Mouse (Mus musculus) heart, adult 8-10 months (tissue): ENCODE measurements around the gene Wfdc1. TPM values are rescaled to one million over a fixed set of nuclear protein-coding genes. Genes with fewer than 3 reads are reported as not detected.
A peak's percentile ranks its signal among the peaks of the same experiment; 100 is the strongest.

Source experiments
- DNase-seq: peaks from one replicate; pipeline ENCODE4 v3.0.0; 2022; ENCODE audit warnings: low spot score
- total RNA-seq, 4 experiments: library from RNA; stranded (reverse); gene quantifications; 2 replicates each; pipeline ENCODE4 v1.2.4; 2022

Wfdc1 gene
- total RNA-seq, 4 experiments from 2014 or later = 22.2 to 32.4 (median 25.2) TPM

DNA sequence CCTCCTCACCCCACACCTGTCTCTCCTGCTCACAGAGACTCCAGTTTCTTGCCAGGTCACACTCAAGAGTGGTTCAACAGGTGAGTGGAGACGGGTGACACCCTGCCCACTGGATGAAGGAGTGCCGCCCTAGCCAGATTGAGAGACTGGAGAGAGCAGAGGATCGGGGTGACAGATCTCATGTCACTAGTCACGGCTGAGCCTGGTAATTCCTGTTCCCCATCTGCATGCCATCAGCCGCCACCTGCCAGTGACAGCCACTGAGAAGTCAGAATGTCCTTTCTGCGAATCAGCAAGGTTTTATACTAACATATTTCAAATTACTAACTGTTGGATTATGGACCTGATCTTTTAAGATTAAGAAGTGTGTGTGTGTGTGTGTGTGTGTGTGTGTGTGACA, 24.4 kb downstream of the Wfdc1 start:
- DNase-seq = no peak

DNA sequence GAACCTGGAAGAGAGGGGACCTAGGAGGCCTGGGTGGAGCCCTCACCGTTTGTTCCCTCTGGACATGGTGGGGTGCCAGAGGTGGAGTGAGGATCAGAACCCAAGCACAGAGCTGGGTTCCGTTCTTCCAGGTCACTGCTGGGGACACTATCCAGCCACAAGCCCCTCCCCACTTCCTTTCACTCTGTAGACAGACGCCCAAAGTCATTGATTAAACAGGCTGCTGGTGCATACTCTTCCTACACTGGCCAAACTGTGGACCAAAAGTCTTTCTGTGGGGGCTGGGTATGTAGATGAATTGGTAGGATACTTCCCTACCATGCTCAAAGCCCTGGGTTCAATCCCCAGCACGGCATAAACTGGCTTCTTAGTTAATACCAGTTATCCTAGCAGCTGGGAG, 25.8 kb downstream of the Wfdc1 start:
- no peak for DNase-seq

DNA sequence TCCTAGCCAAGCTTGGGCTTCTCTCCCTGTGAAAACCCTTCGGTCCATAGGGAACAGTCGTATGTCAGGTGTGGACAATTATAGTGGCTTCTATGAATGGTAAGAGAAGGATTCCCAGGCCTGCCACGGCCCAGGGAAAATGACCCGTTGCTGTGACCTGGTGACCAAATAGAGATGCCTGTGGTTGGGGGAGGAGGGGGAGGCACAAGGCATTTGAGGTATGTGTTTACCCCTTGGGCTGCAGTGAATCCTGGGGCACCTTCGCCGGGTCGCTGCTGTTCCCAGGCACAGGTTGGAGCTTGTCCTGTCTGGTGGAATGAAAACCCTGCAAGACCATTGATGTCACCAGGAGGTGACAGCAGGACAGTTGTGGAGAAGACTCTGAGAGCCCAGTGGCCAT, 28.5 kb downstream of the Wfdc1 start:
- DNase-seq = no peak

DNA sequence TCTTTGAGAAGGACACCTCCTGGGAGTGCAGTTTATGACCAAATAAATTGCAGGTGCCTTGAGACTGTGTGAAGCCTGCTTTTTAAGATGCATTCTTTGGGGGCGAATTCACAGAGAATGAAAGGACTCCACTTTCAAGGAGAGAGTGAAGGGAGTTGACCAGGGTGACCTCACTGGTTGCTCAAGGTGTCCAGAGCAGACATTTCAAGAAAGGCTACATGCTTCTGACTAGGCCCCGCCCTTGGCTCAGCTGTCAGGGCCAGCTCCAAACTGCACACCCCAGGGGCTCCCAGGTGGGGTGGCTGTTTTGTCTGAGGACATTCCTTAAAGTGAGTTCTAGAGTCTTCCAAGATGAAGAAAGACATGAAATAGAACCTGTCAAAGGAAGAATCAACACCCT, 31.0 kb downstream of the Wfdc1 start:
- no peak for DNase-seq

DNA sequence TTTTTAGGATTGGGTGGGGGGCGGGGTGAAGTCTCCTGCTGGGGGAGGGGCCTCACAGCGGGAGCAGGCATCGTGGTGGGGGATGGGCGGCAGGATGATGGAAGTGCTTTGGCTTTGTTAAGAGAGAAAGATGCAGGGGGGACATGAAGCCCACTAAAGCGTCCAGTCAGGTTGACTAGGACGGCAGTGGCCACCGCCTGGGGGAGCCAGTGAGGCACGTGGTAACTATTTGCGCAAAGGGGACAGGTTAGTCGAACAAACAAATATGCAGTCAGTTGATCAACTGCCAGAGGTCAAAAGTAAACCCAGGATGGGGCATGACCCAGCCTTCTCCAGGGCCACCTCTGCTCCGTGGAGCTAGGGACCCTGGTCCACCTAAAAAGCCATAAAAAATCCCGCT, 32.8 kb downstream of the Wfdc1 start:
- DNase-seq = peak; percentile 46

DNA sequence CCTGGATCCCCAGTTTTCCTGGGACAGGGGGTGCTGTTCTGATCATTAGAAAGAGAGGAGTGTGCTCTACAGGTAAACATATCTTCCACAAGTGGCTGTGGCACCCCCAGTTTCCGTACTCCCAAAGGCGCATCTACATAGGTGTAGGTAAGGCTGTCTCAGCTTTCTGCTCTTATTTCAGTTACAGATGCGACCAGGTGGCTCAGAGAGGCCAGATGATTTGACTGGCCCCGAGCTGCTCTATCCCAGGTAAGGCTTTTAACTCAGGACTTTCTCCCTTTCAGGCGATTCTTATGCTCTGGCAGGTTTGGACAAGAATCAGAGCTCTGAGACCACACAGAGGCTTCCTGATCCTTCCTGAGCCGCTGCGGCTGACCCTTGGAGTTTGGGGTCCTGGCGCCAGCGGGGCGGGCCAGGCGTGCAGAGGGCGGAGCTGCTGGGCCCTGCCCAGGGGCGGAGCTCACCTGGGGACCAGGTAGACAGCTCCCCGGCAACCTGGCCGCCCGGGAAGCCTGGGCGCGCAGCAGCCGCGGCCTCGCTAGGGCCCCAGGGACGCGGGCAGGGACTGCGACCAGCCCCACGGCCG, 33.5 kb downstream of the Wfdc1 start, which contains the start of gene Atp2c2:
Gene Atp2c2 (plus strand): TSS at position 461 of the 586 bp plus-strand sequence.
- DNase-seq = no peak

DNA sequence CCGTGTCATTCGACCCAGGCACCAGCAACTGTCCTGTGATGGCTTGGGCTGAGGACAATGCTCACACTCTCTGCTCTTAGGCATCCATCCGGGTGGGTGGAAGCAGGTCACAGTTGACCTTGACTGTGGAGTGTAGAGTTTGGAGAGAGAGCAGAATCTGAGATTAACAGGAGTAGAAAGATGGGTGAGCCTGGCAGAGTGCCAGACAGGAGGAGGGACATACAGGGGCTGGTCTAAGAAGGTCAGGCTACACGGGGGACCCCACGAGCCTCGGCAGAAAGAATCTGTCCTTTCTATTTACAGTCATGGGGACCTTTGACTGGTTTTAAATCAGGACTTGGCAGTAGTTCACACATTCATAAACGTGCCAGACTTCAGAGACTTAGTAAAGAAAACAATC, 36.8 kb downstream of the Wfdc1 start:
- DNase-seq = no peak

DNA sequence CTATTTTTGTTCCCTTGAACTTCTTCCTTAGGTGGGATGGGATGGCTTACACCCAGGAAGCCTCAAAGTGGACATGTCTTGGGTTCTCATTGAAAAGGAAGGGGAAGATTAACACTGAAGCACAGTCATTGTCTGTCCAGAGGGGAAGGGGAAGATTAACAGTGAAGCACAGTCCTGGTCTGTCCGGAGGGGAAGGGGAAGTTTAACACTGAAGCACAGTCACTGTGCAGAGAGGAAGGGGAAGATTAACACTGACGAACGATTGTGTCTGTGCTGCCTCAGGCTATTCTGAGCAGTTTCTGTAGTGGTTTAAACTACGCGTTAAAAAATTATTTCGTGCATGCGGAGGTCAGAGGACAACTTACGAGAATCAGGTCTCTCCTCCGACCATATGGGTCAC, 41.0 kb downstream of the Wfdc1 start:
- DNase-seq = no peak

DNA sequence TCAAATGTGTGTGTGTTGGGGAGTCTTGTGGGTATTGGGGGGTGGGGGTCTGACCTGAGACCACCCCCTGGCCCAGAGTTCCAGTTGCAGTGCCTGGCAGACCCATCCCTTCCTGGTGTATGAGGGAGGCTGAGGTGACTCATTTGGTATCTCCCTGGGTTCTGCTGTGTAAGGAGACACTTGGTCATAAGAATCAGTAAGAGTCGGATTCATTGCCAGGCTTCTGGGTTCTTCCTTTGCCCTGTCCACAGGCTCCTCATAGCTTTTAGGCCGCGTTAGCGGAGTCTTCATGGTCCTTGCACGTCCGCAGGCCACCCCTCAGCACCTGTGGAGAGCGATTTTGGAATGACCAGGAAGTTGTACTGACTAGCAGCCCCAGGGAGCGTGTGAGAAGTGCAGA, 42.3 kb downstream of the Wfdc1 start:
- DNase-seq = no peak

DNA sequence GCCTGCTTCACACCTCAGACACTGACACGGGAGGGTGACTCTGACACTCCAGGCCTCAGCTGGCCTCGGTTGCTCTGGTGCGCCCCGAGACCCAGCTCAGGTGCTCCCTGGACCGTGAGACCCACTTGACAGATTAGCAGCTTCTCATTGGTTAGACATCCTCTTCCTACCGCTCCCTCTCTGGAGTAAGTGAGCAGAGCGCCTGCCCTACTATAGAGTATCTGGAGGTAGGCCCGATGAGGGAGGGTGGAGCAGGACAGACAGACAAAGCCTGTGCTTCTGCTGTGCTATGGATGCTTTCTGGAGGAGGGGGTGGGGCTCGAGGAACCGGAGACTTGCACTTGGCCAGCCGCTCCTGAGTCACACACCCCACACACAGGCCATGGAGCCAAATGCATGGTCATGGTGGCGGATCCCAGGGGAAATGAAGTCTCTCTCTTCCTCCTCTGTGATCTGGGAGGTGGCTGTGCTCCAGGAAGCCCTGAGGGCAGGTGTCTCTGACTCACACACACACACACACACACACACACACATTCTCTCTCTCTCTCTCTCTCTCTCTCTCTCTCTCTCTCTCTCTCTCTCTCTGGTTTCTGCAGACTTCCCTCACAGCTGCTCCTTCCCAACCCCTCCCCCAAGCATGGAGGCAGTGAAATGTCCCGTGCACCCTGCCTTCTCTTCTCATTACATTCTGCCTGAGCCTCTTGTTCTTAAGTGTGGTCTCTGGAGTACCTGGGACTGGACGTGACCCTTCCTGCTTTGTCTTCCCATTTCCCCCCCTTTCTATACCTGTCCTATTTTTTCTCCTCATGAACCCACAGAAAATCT, 42.9 kb downstream of the Wfdc1 start:
- peak; percentile 33 for DNase-seq

DNA sequence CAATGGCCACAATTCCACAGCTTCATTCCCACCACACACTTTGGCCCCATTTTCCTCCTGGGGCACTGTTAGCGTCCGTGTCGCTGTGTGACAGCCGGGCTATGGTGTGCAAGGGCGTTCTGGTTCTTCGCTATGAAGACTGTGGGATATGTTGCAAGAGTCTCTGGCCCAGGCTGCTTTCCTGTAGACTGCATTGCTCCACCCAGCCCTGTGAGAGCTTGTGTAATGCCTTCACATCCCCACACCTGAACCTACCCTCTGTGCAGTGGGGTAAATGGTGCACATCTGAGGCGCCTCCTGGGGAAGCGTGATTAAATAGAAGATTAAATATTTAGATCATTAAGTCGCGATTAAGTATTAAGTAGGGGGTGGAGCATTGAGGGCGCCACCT, 43.5 kb downstream of the Wfdc1 start:
- no peak for DNase-seq

DNA sequence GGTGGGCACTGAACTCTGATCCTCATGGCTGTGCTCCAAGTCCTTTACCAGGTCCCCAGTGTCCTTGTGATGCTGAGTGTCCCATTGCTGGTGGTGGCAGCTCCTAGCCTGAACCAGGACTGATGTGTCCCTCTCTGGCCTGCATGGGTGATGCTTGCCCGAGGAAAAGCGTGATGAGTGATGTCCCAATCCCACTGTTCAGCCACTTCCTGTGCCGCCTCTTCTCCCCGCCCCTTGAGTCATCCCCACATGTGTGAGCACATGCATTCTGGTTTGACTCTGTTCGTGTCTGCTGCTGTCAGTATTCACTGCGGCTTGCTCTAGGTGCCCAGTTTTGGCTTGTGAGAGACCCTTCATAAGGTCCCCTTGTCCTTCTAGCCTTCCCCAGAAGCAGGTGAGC, 46.1 kb downstream of the Wfdc1 start:
- no peak for DNase-seq

DNA sequence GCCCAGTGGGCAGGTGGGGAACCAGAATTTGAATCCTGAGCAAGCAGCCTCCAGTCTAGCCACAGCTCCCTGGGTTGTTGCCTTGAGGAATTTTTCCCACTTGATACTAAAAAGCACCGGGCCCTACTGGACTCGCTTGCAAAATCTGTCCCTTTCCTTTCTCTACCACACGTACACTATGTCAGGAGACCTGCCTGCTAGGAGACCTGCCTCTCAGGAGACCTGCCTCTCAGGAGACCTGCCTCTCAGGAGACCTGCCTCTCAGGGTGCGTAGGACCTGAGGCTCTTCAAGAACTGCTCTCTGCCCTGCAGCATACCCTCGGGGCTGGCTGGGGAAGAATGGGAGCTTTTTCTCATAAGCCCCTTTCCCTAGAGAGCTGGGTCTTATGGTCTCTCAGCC, 47.3 kb downstream of the Wfdc1 start:
- DNase-seq = no peak

DNA sequence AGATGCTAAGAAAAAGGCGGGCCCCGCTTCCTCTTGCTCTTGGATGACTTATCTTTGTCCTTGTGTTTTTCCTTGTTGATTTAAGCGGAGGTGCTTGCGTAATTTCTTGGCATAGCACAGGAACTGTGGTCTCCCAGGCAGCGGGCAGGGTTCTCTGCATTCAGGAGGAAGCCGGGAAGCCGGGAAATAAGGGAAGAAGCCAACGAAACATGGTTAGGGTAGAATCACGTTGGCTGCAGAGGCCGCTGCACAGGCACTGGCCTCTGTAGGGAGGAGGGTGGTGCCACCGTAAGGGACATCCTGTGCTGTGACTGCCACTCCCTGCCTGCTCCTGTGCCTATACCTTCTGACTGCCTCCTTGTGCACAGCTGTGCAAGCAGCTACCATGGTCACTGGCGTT, 49.1 kb downstream of the Wfdc1 start:
- peak; percentile 67 for DNase-seq

DNA sequence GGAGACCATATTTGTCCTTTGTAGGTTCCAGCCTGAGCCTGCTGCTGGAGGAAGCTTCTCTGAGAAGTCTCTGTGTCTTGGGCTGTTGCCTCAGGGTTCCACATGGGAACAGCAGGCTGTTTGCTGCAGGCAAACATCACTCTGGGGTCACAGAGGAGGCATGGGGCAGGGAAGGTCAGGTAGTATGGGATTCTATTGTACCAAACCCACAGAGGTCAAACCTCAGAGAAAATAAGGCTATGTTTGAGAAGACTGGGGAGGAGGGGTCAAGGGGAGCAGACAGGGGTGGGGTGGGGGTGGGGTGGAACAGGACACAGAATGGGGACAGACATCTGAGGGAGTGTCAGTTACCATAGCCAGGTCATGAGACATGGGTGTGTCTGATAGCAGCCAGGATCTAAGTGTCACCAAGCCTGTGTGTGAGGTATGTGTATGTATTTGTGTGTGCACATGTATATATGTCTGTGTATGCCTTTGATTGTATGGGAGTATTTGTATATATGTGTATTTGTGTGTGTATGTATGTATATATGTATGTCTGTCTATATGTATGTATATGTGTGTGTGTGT, 50.6 kb downstream of the Wfdc1 start:
- DNase-seq = no peak

DNA sequence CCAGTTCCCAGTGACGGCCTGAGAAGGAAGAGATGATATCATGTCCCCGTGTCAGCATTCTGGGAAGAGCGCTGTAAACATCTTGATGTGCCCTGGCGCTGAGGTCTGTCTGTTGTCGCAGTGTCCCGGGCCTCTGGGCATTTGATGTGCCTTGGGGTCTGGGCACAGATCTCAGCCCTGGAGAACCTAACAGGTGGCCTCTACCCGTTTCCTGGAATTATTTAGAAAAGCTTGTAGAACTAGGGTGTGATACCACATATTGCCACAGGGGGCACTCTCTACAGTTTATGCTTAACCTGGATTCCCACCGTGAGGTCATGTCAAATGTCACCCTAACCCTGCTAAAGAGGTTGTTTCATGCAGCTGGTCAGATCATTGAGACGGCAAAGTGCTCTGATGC, 51.6 kb downstream of the Wfdc1 start:
- DNase-seq = no peak

DNA sequence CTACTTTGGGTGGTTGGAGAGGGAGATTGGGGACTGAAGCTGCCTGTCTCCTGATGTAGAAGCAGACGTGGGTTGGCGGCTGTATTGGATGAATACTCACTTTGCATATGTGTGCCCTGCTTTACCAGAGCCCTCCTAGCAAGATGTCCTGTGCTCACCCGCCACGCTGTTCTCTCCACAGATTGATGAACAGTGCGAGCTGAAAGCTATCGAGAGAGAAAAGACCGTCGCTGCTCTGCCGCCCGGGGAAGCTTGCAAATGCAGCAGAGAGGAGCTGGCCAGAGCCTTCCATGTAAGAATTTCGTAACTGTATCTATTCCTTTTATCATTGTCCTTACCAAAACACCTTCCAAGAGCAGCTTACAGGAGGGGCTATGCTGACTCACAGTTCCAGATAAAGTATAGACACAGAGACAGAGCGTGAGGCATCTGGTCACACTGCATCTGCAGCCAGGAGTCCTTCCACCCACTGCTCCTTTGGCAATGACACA, 52.9 kb downstream of the Wfdc1 start:
- no peak for DNase-seq

DNA sequence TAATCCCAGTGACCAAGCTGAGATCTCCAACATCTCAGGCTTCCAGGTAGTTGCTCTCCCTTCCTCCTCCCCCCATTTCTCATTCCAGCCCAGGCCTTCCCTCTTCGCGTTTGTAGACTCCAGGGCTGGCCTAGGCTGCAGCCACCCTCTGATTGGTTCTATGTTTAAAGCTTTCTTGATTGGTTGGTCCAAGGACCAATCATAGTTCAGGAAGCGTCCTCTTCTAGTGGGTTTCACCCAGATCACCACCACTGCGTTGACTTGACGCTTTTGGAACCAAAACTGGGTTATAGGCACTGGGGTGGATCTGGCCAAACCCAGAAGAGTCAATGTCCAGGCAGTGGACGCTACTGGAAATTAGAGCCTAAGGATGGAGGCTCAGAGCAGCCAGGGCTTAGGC, 56.2 kb downstream of the Wfdc1 start:
- DNase-seq = no peak

DNA sequence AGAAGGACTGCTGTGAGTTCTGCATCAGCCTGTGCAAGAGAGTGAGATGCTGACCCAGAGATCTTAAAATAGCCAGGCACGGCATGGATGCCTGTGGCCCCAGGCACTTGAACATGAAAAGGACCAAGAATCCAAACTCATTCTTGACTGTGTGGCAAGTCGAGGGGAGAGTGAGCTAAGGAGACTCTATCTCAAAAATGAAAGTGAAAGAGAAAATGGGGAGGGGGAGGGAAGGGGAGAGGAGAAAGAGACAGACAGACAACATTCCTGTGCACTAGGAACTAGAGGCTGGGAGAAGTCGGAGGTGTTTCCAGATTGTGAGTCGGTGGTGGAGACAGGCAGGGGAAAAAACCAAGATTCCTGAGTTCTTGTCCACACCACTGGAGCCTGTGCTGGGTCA, 57.5 kb downstream of the Wfdc1 start:
- DNase-seq = no peak

DNA sequence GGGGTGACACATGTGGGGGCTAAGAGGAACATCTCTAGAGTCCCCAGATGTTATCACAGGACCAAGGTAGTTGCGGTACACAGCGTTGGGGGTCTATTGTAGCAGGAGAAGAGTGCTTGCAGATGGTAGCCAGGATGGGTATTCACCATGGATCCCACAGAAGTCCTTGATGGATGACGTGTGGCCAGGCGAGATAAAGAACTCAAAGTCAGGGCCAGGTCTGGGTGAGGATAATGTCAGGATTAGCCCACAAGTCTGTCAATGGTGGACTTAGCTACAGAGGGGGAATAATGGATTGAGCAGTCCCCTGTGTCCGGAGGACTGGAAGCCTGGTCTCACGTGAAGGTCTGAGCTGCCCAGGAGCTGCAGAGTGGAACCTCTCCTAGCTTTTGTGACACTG, 58.4 kb downstream of the Wfdc1 start:
- DNase-seq = no peak

DNA sequence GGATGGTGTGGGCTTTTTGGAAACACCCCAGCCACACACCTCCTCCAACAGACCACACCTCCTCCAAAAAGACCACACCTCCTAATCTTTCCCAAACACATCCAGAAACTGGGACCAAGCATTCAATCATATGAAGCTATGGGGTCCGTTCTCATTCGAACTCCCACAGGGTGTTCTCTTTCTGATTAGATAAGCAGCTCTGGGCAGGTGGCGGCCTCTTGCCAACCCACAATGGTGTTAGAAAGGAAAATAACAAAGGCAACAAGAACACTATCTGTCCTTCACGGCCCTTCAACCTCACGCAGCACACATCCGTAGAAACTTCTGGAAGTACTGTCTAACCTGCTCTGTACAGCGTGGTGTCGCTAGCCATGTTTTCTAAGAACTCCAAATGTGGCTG, 60.9 kb downstream of the Wfdc1 start:
- DNase-seq = no peak

DNA sequence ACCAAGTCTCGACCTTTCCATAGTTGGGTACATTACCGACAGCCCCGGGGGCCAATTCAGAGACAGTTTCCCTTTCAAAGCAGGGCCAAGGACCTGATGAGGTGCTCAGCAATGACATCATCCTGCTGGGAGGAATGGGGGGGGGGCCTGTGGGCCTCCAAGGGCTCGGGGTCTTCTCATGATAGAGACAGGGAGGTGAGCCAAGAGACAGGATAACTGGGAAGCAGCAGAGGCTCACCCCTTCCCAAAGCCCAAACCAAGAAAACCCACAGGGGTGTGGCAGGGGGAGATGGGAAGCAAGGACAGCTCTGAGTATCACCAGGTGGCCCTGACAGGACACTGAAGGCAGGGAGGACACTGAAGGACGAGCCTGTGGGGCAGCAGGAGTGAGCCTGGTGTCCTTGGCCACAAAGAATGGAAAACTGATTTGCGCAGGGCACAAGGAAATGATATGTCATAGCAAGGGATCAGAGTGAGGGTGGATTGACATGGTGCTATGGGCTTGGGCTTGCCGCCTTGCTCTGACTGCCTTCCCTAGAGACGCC, 62.3 kb downstream of the Wfdc1 start:
- no peak for DNase-seq

DNA sequence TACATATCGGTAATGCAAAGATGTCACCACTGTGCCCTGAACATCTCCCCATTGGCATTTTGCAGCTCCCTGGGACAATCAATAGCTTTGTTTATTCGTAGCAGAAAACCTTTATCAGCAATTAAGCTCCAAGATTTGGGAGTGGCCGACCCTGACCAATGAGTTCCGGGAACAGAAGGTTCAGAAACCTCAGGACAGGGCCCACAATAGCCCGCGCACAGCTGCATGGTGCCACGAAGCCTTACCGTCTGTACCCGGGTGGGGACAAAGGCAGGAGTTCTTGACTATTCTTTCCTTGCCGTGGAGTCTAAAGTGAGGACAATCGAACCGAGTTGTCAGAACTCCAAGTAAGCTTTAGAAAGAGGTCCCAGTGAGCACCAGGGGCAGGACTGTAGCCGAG, 65.9 kb downstream of the Wfdc1 start:
- no peak for DNase-seq
